Mouse (Mus musculus): ENCODE measurements around the gene Cln6.

- TF ChIP-seq CTCF (IDR thresholded peaks at IDR 0.05; ENCODE audit: low read depth) (no peak), EP300 (optimal IDR thresholded peaks at IDR 0.05) (no peak)
These were observed 8.7 kb upstream of the Cln6 start for GRCm38 (mm10) chr9:62829877-62830276.
